Mouse (Mus musculus): Measurements from ENCODE around the gene Nsf.

GRCm38 (mm10) chr11:103923272-103923671 is 30.6 kb downstream of the Nsf start:
- TF ChIP-seq GATA1 (IDR thresholded peaks at IDR 0.05; ENCODE audit: low read length) (no peak), TAL1 (IDR thresholded peaks at IDR 0.05; ENCODE audit: low read length) (no peak)

All from erythroblast, embryonic 14.5 days (primary cell).